Mouse (Mus musculus) mouse embryonic stem cell (cell line): ENCODE data around the gene Slc1a5.

Experiments
- in situ Hi-C, 2 experiments: fragments of 300-500 bp; cut with MboI; formaldehyde crosslinking; loops; 1 replicate in 1 of 2; 3 replicates in 1 of 2; pipeline ENCODE4 v1.14.3; 2019 to 2020; ENCODE audit warnings: low sequenced_read_pairs in 2 of 2, low pct_unique_long_range_greater_than_20kb in 1 of 2, mixed read lengths in 1 of 2; ENCODE audit not compliant: unreplicated experiment in 1 of 2

Gene Slc1a5

DNA sequence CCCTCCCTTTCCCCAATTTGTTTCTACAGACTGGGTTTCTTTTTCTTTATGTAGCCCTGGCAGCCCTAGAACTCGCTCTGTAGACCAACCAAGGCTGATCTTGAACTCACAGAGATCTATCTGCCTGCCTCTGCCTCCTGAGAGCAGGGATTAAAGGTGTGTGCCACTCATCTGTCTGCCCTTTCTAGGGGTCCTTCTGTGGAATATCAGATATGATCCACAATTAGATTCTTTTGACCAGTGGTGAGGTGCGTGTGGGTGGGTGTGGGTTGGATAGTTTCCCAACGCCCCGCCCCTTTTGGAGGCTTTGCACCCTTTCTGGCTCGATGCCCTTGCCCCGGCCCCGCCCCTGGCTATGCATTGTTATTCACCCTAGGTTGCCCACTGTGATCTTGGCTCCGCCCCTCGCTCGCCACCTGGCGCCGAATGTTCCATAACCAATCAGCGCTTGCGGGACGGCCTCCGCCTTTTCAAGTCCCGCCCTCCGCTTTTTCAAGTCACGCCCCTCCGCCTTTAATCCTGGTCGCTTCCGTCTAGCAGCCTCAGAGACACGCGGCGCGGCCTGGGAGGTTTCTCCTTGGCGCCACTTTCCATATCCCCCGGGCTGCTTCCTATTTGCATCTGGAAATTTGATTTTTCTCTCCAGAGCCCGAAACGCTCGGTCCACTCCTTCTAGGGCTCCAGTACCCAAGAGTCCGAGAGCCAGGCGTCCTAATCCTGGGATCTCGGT lies at the start of gene Slc1a5:
TSS of gene Slc1a5 (plus strand) at position 516 of the 730 bp plus-strand sequence.
- in situ Hi-C loops: loop anchor here in 1 of 2 experiments (5.0 kb wide), 1 partner anchor 34 kb away; no protein-coding TSS in a partner anchor

DNA sequence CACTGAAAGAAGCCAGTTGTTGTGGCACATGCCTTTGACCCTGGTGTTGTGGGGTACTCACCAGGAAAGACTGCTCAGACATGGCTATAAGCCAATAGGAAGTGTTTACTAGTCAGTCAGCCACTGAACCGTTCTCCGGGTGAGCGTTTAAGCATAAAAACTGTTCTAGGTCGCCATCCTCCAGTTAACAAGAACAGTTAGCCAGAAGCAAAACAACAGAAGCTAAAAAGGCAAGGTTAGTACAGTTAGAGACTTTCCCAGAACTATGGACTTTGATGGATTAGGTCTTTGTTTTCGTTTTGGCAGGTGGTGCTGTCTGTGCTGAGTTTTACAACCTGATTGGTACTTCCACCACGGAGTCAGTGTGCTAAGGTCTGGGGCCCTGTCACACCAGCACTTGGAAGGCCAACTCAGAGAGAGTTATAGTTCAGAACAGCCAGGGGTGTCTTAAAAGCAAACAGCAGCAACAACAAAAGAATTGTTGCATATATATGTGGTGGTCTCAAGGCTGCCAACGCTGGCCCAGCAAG lies 49.2 kb upstream of the Slc1a5 start:
- in situ Hi-C loops: no loop called here

DNA sequence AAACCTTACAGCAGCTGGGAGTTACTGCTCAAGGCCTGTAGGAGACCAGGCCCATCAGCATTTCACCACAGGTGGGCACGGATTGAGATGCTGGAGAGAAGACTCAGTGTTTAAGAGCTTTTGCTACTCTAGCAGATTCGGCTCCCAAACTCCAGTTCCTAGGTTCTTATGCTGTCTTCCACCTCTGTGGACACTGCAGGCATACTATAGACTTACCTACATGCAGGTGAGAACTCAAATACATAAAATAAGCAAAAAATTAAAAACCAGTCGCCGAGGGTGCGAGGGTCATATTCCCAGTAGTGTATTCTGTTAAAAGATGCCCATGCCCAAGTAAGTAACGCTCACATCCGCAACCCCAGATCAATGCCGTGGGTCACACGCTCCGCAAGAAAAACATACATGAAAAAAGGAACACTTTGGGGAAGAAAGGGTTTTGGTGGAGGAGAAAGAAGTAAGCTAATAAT lies 43.5 kb upstream of the Slc1a5 start:
- in situ Hi-C loops: no loop called here

DNA sequence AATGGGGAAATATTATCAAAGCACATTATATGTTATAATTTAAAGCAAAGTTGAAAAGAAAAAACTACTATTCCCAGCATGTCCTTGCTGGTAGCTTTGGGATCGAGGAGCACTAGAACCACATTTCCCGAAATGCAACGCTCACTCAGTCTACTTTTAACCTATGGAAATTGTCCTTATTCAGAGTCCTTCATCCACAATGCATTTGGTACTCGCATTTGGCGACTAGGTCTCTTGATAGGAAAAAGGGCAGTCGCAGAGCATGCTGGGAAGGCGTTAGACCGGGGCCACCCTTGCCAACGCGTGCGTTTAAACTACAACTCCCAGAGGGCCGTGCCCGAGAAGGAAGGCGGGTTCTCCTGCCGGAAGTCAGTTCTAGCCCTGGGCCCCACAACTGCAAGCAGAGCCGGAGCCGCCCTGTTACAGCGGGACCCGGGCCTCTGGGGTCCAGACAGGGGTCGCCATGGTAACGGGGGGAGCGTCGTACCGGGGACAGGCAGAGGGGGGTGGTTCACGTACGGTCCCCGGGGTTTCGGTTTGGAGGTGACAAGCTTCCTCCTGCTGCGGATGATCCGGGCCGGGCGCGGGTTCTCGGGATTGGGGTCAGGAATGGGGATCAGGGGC lies 43.0 kb upstream of the Slc1a5 start, which contains the start of gene Ap2s1:
TSS of gene Ap2s1 (plus strand) at position 338 of the 624 bp plus-strand sequence.
- in situ Hi-C loops: no loop called here

DNA sequence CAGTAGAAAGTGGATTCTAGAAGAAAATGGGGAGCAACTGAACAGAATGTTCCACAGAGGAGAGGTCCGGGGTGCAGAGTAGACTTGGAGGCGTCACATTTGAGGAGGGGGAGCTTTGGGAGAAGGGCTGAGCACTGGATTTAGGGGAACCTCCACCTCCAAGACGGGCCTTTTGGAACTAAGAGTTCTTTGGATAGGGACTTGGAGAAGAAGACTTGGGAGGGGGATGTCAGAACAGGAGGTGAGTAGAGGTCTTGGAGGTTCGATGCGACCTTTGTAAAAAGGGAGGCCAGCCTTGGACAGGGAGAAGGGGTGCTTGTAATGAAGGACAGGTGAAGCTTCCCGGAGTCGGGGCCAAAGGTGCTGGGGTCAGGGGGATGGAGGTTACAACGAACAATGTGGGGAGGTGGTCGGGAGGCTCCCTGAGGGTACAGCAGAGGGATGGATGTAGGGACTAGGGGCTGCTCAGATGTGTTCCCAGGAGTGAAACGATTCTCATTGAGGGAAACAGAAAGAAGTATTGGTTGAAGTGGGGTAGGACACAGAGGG lies 42.0 kb upstream of the Slc1a5 start:
- in situ Hi-C loops: no loop called here

DNA sequence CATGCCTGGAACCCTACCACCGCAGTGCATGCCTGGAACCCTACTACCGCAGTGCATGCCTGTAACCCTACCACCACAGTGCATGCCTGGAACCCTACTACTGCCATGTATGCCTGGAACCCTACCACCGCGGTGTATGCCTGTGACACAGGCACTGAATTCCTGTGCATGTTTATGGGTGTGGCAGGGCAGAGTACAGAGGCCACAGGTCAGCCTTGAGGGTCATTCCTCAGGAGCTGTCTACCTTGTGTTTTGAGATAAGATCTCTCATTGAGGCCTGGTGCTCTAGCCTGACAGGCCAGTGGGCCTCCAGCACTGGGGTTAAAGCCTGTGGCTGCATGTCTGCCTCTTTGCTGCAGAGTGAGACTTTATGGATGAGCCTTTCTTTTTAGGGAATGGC lies 35.8 kb upstream of the Slc1a5 start:
- in situ Hi-C loops: loop anchor here in 1 of 2 experiments (5.0 kb wide), 1 partner anchor 37 kb away; the partner anchor contains the start of gene Slc1a5

DNA sequence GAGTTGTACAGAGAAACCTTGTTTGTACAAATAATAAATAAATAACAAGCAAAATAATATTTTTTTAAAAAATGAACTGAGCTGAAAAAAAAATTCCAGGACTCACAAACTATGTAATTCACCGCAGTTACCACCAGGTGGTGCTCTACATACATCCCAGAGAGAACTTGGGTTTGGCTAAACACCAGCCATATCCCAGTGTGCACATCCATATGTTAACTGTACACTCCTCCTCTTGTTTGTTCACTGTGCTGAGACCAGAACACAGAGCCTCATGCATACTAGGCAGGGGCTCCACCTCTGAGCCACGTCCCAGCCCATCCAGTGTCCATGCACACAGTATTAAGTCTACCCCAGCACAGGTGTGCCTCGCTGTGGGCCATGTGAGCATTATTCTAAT lies 35.0 kb upstream of the Slc1a5 start:
- in situ Hi-C loops: loop anchor here in 1 of 2 experiments (5.0 kb wide), 1 partner anchor 36 kb away; the partner anchor contains the start of gene Slc1a5

DNA sequence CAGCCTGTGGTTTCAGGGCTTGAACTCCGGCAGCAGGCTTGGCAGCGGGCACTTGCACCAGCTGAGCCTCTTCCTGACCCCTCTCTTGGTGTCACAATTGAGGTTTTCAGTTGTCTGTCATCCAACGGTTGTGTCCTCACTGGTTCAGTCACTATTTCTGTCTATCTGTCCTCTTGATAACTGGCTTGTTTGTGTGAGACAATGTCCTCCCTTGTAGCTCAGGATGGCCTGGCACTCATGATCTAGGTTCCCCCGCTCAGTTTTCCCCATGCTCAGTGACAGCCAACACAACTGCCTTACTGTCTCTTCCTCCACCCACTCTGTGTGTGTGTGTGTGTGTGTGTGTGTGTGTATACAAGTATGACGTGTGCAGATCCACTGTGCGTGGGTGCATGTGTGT lies 33.5 kb upstream of the Slc1a5 start:
- in situ Hi-C loops: loop anchor here in 1 of 2 experiments (5.0 kb wide), 1 partner anchor 35 kb away; the partner anchor contains the start of gene Slc1a5

DNA sequence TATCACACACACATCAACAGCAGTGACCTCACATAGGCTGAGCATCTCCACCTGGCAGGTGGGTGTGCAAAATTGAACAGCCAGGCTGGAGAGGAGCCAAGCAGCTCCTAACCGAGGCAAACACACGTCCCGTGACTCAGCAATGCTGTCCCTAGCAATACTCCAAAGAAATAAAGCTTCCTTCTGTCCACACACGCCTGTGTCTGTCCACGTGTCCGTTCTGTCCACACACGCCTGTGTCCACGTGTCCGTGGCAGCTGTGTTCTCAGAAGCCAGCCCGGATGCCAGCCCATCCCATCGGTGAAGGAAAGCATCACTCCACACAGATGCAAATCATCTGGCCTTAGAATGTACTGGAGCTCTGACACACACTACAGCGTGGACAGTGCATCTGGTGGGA lies 29.1 kb upstream of the Slc1a5 start:
- in situ Hi-C loops: no loop called here

DNA sequence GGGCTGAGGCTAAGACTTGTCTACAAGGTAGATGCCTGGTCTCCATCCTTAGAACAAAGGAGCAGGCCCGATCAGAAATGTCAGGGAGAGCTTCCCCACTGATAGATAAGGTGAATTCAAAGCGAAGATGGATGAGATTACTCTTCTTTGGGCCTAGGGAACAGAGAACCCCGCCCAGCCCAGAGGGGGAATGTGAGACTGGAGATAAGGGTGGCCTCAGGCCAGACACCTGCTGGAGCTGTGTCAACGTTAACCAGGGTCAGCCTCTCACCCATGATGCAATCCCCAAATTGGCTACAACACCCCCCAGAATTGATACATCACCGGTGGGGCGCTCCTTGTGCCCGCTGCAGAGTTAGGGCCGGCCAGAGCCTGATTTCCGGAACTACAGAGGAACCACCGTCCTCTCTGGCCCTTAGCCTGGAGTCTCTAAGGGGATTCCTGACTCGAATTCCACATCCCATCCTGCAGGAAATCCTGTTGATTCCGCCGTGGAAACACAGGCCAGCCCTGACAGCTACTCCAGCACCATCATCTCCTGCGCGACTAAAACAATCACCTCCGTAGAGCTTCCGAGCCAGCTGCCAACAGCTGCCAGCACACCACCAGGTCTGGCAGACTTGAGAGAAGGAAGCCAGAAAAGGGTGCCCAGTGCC lies 25.6 kb upstream of the Slc1a5 start:
- in situ Hi-C loops: no loop called here

DNA sequence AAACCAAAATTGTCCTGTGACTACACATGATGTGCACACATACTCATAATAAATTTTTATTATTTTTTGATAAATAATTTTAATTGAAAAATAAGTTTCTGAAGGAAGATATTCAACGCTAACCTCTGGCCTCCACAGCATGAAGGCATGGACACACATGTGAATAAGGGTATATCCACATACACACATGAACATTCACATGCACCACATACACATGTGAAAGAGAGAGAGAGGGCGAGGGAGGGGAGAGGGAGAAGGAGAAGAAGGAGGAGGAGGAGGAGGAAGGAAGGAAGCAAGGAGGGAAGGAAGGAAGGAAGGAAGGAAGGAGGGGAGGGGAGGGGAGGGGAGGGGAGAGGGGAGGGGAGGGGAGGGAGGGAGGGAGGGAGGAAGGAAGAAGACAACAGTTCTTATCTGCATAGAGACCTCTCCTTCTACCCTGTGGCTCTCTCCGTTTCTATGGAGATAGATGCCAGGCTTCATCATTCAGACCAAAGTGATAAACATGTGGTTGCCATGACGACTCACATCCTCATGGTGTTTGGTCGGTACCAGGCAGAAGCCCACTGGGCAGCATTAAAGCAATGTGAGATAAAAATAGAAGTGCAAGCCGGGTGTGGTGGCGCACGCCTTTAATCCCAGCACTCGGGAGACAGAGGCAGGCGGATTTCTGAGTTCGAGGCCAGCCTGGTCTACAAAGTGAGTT lies 22.1 kb upstream of the Slc1a5 start:
- in situ Hi-C loops: no loop called here

DNA sequence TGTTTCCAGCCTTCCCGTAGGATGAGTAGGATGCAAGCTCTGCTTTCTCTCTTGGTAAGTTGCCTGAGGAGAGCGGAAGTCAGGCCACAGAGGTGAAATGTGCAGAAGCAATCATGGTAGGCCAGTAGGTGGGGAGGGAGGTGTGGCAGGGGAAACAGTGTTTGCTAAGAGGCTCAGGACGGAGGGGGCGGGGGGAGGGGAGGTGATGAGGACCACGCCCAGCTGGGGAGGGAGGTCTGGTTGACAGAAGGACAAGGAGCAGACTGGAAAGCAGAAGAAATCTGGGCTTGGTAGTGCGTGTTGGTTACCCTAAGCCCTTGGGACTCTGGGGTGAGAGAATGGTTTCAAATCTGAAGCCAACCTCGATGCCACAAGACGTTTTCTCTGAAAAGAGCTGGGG lies 20.8 kb upstream of the Slc1a5 start:
- in situ Hi-C loops: no loop called here

DNA sequence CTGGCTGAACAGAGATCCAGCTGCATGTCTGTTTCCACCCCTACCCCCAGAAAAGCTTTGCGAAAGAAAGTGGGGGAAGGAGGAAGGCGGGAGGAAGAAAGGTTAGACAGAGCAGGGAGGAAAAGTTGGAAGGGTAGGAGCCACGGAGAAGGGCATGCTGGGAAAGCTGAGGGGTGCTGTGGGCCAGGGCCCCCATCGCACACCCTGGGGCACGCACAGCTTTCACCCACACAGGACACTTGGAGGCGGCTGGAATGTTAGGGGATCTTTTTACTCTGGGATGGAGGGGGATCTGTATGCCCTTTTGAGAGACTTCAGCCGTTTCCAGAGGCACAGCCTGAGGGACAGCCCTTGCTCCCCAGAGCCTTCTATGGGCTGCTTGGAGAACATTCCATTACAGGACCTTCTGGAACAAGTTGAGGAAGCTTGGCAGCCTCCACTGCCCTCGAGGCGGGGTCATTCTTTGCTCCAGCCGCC lies 20.1 kb upstream of the Slc1a5 start:
- in situ Hi-C loops: no loop called here

DNA sequence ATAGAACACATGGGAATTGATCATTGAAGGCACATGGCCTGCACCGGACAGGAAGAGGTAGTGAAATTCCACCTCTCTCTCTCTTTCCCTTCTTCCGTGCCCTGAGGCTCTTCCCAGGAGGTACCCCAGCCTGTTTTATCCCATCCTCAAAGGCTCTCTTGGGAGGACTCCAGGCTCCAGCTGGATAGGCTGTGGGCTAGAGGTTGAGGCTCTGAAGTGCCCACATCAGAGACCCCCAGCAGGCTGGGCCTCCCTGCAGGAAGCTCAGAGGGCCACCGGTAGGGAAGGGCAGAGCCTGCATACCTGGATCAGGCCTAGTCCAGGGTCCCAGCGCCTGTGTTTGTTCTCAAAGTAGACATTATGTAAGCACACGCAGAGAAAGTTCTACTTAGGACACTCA lies 19.5 kb upstream of the Slc1a5 start:
- in situ Hi-C loops: no loop called here

DNA sequence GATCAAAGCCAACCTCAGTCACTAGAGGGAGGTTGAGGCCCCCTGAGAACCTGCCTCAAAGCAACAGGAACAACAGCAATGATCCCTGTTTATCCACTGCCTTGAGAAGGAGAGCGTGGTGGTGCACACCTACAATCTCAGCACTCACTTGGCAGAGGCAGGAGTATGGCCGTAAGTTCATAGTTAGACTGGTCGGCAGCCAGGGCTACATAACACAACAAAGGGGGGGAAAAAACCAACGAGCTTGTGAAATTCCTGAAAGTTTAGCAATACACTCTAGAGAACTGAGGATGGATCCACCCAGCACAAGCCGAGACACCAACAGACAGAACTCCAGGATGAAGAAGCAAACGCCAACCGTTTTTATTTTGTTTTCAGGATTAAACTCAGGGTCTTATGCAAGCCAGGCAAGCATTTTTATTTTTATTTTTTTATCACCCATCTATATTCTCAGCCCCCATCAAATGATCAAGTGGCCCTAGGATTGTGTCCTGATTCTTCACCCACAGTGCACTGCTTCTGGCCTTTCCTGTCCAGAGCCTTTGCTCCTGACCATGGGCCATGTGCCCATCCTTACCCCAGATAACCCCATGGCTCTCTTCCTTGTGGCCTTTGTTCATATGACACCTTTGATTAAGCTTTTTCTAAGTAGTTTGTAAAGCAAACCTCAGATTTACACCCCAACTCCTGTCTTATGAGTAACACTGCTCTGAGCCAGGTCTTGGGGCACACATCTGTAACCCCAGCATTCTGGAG lies 17.5 kb upstream of the Slc1a5 start:
- in situ Hi-C loops: no loop called here

DNA sequence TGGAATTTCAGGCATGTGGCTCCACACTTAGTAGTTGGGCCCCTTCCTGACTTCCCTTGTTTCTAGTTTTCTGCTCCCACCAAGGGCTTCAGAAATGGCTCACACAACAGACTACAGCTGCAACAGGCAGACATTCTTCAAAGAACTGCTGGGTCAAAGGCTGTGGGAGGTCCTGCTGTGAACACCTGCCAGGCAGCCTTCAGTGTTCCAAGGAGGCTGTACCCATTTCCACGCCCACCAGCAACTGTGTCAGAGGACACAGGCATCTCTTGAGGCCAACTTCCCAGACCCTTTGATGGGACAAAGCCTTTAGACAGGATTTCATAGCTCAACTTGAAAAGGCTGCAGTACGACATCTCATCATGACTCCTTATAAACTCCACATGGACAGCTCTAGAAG lies 14.7 kb upstream of the Slc1a5 start:
- in situ Hi-C loops: no loop called here

DNA sequence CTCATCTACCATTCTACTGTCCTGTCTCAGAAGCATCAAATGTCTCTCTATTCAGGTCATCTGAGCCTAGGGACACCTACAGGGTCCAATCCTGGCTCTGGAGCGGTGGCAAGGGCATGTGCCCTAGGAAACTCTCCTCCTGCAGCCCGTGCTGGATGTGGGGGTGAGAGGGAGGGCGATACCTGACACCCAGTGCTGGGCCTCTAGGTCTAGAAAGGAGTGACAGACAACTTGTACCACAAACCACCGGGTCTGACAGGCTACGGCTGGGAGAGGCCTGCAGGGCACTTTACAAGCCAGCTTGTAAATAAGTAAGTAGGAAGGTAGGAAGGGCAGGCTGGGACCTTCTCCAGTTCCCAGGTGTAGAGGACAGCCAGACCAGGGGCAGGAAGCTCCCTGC lies 5.3 kb upstream of the Slc1a5 start:
- in situ Hi-C loops: no loop called here
